Mouse (Mus musculus): ENCODE measurements around the gene Ugt1a8. TPM values are rescaled to one million over a fixed set of nuclear protein-coding genes. Genes with fewer than 3 reads are reported as not detected.

Gene Ugt1a8
- total and polyA plus RNA-seq, 2 experiments = 0.07 to 4.0 TPM

DNA sequence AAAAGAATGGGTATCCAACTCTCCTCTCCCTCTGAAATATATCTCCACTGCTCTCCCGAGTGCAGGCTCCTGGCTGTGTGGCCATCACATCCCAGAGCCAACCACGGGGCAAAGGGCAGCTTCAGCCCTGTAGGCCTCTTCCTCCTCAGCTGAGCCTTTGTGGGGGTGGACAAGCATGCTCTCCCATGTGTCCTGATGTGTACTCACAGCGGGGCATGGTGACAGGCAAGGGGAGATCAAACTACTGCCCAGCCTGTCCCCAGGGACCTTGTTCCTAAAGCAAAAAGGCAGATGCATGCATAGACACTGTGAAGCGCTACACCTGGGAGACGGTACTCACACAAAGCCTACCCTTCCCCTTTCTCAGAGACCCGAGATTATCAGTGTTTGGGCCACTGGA, 172.5 kb downstream of the Ugt1a8 start:
- WGBS = 34% methylated on average over 6 of the region's 6 CpGs
- peak overlapping the region; percentile 18 for H3K27ac ChIP-seq (replicated peaks; ENCODE audit: insufficient read depth, low read depth, low read length)

DNA sequence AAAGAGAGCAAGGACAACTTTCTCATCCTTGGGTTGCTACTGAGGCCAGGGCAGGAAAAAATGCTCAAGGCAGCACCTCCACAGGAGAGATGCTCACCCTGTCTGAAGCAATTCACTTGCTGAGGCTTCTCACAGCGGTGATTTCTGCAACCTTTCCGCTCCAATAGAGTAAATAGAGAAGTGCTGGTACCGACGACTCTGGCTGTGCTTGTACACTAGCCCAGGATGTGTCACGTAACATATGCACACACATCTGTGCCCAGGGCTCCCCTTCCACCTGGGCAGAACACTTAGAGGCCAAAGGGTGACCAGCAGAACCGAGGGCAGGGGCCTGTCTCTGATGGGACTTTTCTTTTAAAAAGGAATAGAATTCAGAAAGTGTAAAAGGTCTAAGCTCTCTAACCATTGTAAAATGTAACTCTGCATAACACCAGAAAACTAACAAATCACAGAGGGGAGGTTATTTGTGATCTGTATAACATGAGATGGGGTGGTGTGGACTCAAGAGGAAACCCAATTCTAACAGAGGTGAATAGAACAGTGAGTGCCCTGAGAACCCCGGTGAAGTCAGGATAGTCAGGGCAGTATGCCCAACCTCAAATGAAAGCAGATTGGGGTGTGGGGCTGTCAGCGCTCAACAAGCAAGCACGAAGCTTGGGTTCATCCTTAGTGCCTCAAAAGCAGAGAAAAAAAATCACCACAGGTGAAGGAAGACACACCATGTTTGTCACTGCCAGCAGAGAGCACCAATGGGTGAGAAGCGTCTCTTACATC, 173.2 kb downstream of the Ugt1a8 start:
- Histone ChIP-seq H3K79me2 (ENCODE audit: control insufficient read depth, insufficient read depth, low read length) (no peaks in the 10 kb centered on the region), H3K9ac (ENCODE audit: low read depth, low read length) (no peak overlapping the region), H3K36me3 (ENCODE audit: control insufficient read depth, insufficient read depth, low read length) (peaks cover 26% of the 10 kb centered on the region), H3K27me3 (ENCODE audit: control insufficient read depth, insufficient read depth, low read length) (no peaks in the 10 kb centered on the region), H3K4me1 (ENCODE audit: control insufficient read depth, insufficient read depth, low read length) (peaks cover 19% of the 10 kb centered on the region), H3K4me3 (ENCODE audit: insufficient read depth, low read depth, low read length) (no peak overlapping the region), H3K27ac (replicated peaks; ENCODE audit: insufficient read depth, low read depth, low read length) (peak overlapping the region; percentile 14)
- peak; percentile 60 for DNase-seq (ENCODE audit: extremely low read depth, low read depth, low spot score)
- 53% methylated on average over 10 of the region's 10 CpGs for WGBS
- TF ChIP-seq CTCF (IDR thresholded peaks at IDR 0.05; ENCODE audit: low read depth, low read length) = no peak
- no peak for TF ChIP-seq POLR2A (IDR thresholded peaks at IDR 0.05; ENCODE audit: extremely low read depth, insufficient read depth, low read length)

More for the DNA sequence above, 172.5 kb downstream of the Ugt1a8 start:
- peak; percentile 96 for DNase-seq (ENCODE audit: extremely low read depth, low read depth, low spot score)
- Histone ChIP-seq H3K9ac (ENCODE audit: low read depth, low read length) (no peak overlapping the region), H3K4me3 (ENCODE audit: insufficient read depth, low read depth, low read length) (no peak overlapping the region), H3K36me3 (ENCODE audit: control insufficient read depth, insufficient read depth, low read length) (peaks cover 20% of the 10 kb centered on the region), H3K4me1 (ENCODE audit: control insufficient read depth, insufficient read depth, low read length) (peaks cover 19% of the 10 kb centered on the region), H3K79me2 (ENCODE audit: control insufficient read depth, insufficient read depth, low read length) (no peaks in the 10 kb centered on the region), H3K27me3 (ENCODE audit: control insufficient read depth, insufficient read depth, low read length) (no peaks in the 10 kb centered on the region)
- TF ChIP-seq POLR2A (IDR thresholded peaks at IDR 0.05; ENCODE audit: extremely low read depth, insufficient read depth, low read length) (no peak), CTCF (IDR thresholded peaks at IDR 0.05; ENCODE audit: low read depth, low read length) (no peak)

DNA sequence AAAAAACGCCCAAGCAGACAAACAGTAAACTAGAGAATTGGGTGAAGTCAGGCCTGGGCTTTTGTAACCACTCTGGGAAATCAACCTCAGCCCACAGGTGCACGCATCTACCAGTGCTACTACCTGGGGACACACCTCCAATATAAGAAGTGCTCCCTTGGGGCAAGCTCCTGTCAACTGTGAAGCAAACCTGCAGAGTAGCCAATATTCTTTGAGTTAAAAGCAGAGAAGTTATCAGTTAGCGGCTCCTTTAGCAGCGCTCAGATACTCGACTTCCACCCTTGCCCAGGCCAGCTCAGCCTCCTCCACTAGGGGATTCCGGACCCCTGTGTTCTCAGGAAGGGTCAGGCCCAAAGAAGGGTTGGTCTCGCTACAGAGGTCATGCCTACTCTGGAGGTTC, 174.1 kb downstream of the Ugt1a8 start:
- Histone ChIP-seq H3K9ac (ENCODE audit: low read depth, low read length) (no peak overlapping the region), H3K36me3 (ENCODE audit: control insufficient read depth, insufficient read depth, low read length) (peaks cover 36% of the 10 kb centered on the region), H3K27me3 (ENCODE audit: control insufficient read depth, insufficient read depth, low read length) (no peaks in the 10 kb centered on the region), H3K27ac (replicated peaks; ENCODE audit: insufficient read depth, low read depth, low read length) (no peak overlapping the region), H3K4me1 (ENCODE audit: control insufficient read depth, insufficient read depth, low read length) (peaks cover 19% of the 10 kb centered on the region), H3K4me3 (ENCODE audit: insufficient read depth, low read depth, low read length) (no peak overlapping the region), H3K79me2 (ENCODE audit: control insufficient read depth, insufficient read depth, low read length) (peaks cover 4% of the 10 kb centered on the region; the same call in 1 of the 2 replicates)
- DNase-seq (ENCODE audit: extremely low read depth, low read depth, low spot score) = no peak
- no peak for TF ChIP-seq POLR2A (IDR thresholded peaks at IDR 0.05; ENCODE audit: extremely low read depth, insufficient read depth, low read length)
- no peak for TF ChIP-seq CTCF (IDR thresholded peaks at IDR 0.05; ENCODE audit: low read depth, low read length)
- WGBS = 86% methylated on average over 7 of the region's 7 CpGs

DNA sequence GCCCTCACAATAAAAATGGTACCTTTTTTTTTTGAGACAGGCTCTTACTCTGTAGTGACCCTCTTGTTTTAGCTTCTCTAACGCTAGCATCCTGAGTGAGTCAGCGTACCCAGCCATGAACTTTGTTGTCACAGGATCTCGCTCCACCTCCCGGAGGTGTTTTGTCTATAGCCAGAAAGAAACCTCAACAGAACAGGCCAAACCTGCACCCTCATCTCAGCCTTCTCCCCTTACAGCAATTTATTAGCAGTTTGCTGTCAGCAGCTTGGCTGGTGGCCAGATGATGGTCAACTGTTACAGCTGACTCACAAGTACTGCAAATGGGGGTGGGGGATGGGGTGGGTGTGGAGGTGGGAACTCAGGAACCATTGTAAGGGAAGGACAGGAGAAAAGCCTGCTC, 174.6 kb downstream of the Ugt1a8 start:
- DNase-seq (ENCODE audit: extremely low read depth, low read depth, low spot score) = no peak
- no peak overlapping the region for H3K27ac ChIP-seq (replicated peaks; ENCODE audit: insufficient read depth, low read depth, low read length)
- H3K79me2 ChIP-seq (ENCODE audit: control insufficient read depth, insufficient read depth, low read length) = peaks cover 8% of the 10 kb centered on the region; the same call in 1 of the 2 replicates
- H3K36me3 ChIP-seq (ENCODE audit: control insufficient read depth, insufficient read depth, low read length) = peaks cover 41% of the 10 kb centered on the region
- H3K4me3 ChIP-seq (ENCODE audit: insufficient read depth, low read depth, low read length) = no peak overlapping the region
- no peaks in the 10 kb centered on the region for H3K27me3 ChIP-seq (ENCODE audit: control insufficient read depth, insufficient read depth, low read length)
- H3K9ac ChIP-seq (ENCODE audit: low read depth, low read length) = no peak overlapping the region
- peaks cover 19% of the 10 kb centered on the region for H3K4me1 ChIP-seq (ENCODE audit: control insufficient read depth, insufficient read depth, low read length)
- TF ChIP-seq CTCF (IDR thresholded peaks at IDR 0.05; ENCODE audit: low read depth, low read length) = no peak
- no peak for TF ChIP-seq POLR2A (IDR thresholded peaks at IDR 0.05; ENCODE audit: extremely low read depth, insufficient read depth, low read length)
- WGBS = 72% methylated on average over 4 of the region's 4 CpGs

DNA sequence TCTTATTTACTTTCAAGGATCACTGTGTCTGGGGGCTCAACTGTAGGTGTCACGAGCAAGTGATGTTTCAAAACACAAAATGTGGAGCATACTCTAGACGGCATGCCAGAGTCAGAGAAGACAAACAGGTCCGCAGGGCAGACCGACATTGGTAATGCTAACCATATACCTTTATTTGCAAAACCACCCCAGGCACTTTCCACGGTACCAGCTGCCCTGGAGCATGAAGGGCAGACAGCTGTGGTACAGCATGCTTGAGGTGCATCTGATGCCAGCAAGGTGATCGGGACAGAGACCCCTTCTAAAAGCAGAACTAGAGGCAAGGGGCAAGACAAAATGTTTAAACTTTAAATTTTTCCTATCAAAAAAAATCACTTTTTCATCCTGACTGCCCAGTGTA, 175.3 kb downstream of the Ugt1a8 start:
- H3K36me3 ChIP-seq (ENCODE audit: control insufficient read depth, insufficient read depth, low read length) = peaks cover 48% of the 10 kb centered on the region
- 66% methylated on average over 6 of the region's 6 CpGs for WGBS

DNA sequence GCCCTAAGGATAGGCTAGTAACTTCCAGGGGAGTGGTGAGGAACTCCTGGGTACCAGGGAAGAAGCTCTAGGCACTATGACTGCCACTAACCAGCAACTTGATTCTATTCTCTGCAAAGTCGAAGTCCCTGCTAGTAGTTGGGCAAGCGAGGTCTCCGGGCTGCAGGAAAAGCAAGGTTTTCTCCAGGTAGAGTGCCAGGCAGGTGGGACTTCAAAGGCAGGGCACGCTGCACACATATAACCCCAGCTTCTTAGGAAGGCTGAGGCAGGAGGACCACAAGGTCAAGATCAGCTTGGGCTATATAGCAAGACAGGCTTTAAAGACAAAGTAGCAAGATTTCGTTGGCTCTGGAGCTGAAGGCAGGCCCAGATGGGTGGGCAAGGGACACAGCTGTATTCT, 176.2 kb downstream of the Ugt1a8 start:
- WGBS = 89% methylated on average over 5 of the region's 5 CpGs
- Histone ChIP-seq H3K79me2 (ENCODE audit: control insufficient read depth, insufficient read depth, low read length) (peaks cover 12% of the 10 kb centered on the region; the same call in 1 of the 2 replicates), H3K4me1 (ENCODE audit: control insufficient read depth, insufficient read depth, low read length) (peaks cover 32% of the 10 kb centered on the region), H3K4me3 (ENCODE audit: insufficient read depth, low read depth, low read length) (no peak overlapping the region), H3K36me3 (ENCODE audit: control insufficient read depth, insufficient read depth, low read length) (peaks cover 53% of the 10 kb centered on the region), H3K27me3 (ENCODE audit: control insufficient read depth, insufficient read depth, low read length) (no peaks in the 10 kb centered on the region), H3K27ac (replicated peaks; ENCODE audit: insufficient read depth, low read depth, low read length) (no peak overlapping the region), H3K9ac (ENCODE audit: low read depth, low read length) (no peak overlapping the region)
- no peak for DNase-seq (ENCODE audit: extremely low read depth, low read depth, low spot score)
- no peak for TF ChIP-seq POLR2A (IDR thresholded peaks at IDR 0.05; ENCODE audit: extremely low read depth, insufficient read depth, low read length)
- TF ChIP-seq CTCF (IDR thresholded peaks at IDR 0.05; ENCODE audit: low read depth, low read length) = no peak

More for the DNA sequence above, 175.3 kb downstream of the Ugt1a8 start:
- no peak for DNase-seq (ENCODE audit: extremely low read depth, low read depth, low spot score)
- H3K4me1 ChIP-seq (ENCODE audit: control insufficient read depth, insufficient read depth, low read length) = peaks cover 25% of the 10 kb centered on the region
- peaks cover 12% of the 10 kb centered on the region; the same call in 1 of the 2 replicates for H3K79me2 ChIP-seq (ENCODE audit: control insufficient read depth, insufficient read depth, low read length)
- no peak overlapping the region for H3K4me3 ChIP-seq (ENCODE audit: insufficient read depth, low read depth, low read length)
- no peaks in the 10 kb centered on the region for H3K27me3 ChIP-seq (ENCODE audit: control insufficient read depth, insufficient read depth, low read length)
- H3K9ac ChIP-seq (ENCODE audit: low read depth, low read length) = no peak overlapping the region
- no peak for TF ChIP-seq CTCF (IDR thresholded peaks at IDR 0.05; ENCODE audit: low read depth, low read length)
- no peak for TF ChIP-seq POLR2A (IDR thresholded peaks at IDR 0.05; ENCODE audit: extremely low read depth, insufficient read depth, low read length)
- H3K27ac ChIP-seq (replicated peaks; ENCODE audit: insufficient read depth, low read depth, low read length) = no peak overlapping the region
